Mouse (Mus musculus) erythroid progenitor cell, adult 5-6 weeks (primary cell): ENCODE results near the gene Ccer2. TPM values are rescaled to one million over a fixed set of nuclear protein-coding genes. Genes with fewer than 3 reads are reported as not detected.

Source experiments
- ATAC-seq: replicated peaks from 2 replicates; pipeline ENCODE4 v1.8.0; 2016; ENCODE audit warnings: moderate number of reproducible peaks, mild to moderate bottlenecking, moderate TSS enrichment, inconsistent platforms; ENCODE audit not compliant: poor library complexity, low FRiP score, severe bottlenecking
- total RNA-seq, 2 experiments: library from RNA; stranded (forward) in 1 of 2; stranded (reverse) in 1 of 2; fragments of 150-400 nt in 1 of 2; fragments of 186-747, 209-891 nt in 1 of 2; gene quantifications; 2 replicates each; pipeline versions ENCODE4 v1.2.3 to v1.2.4; 2015 to 2017; ENCODE audit warnings: low replicate concordance in 2 of 2

The Ccer2 gene
- total RNA-seq, 2 experiments from 2014 or later = not detected

DNA sequence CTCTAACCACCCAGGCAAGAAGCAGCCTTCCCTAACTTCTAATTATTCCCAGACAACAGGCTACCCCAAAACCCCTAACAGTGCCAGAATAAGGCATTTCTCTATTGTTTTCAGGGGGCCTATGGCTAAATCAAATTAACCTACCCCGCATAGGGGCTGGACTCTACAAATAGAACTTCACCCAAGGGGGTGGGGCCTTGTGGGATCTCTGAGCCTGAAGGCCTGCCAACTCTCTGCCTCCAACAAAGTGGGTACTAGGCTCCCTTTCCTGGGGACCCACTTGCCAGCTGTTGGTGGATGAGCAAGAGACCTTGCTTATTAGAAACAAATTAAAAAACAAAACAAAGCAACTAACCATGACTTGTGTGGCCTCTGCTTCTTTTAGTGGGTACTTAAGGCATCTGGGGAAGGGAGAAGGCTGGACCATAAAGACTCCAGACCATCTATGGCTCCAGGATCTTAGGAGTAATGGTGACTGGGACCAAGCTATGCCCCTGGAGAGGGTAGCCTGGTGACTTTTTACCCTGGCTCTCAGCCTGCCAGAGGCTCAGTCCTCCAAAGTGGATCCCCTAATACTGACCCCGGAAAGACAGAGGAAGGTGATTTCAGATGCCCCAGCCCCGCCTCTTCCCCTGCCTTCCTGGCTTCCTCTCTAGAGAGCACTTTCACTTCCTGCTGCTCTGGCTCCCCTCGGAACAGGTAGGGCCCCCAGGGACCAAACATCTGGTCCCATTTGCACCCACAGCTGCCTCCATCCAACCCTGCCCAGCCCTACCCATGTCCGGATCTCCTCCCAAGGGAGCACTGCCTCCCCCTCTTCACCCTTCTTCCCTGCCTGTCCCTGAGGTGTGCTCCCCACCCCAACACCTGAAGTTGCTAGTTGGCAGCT, 32.6 kb downstream of the Ccer2 start, which contains the start of gene Rinl:
TSS of gene Rinl (plus strand) at position 663 of the 889 bp plus-strand sequence.
- ATAC-seq = no peak

DNA sequence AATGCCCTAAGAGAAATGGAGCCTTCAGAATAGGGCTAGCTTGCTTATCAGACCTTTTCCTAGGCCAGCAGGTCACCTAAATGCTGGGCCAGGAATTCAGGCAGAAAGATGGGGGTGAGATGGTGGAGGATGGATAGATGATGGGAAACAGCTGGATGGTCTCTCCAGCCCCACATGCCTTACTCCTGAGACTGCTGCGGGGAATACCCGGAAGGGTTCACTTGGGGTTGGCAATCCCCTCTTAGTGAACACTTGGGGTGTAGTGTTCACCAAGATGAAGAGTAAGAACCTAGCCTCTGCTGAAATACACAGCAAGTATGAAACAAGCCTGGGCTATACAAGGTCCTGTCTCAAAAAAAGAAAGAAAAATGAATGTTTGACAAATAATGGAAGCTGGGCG, 33.3 kb downstream of the Ccer2 start:
- ATAC-seq = no peak

DNA sequence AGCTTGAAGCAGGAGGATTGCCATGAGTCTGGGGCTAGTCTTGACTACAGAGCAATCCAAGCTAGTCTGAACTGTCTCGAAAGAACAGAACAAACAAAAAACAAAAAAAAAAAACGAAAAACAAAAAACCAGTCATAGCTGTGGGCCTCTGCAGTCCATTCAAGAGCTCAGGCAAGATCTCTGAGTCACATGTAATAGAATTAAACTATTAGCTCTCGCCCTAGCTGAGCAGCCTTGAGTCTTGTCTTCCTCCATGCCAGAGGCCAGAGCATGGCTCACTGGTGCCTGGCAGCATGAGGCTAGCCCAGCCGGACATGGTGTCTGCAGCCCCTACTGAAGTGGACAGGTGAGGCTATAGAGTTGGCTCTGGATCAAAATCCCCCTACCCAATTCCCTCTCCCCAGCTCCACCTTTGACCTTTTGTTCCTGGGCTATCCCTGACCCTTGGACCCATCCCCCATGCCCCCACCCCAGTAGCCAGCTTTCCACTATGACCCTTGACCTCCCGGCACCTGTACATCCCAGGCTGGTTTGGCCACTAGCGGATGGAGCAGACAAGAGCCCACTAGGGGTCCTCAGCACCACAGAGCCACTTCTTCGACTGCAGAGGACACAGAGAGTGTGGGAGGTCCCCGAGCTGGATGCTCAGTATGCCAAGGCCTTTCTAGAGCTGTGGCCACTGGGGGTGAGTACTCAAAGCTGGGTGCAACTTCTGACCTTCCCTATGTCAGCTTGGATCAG, 34.3 kb downstream of the Ccer2 start:
- ATAC-seq = no peak

DNA sequence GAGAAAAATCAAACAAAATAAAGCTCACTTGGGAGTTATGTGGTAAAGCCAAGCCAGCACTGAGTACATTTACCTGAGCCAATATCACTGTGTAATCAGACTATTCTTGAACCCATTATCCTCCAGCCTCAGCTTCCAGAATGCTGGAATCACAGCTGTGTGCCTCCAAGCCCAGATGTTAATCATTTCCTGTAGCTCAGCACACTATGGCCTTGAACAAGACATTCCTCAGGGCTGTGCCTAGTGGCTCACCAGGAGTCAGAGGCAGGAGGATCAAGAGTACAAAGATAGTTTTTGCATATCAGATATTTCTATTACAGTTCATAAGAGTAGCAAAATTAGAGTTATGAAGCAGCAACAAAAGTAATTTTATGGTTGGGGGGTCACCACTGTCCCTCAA, 35.7 kb downstream of the Ccer2 start:
- ATAC-seq = no peak

DNA sequence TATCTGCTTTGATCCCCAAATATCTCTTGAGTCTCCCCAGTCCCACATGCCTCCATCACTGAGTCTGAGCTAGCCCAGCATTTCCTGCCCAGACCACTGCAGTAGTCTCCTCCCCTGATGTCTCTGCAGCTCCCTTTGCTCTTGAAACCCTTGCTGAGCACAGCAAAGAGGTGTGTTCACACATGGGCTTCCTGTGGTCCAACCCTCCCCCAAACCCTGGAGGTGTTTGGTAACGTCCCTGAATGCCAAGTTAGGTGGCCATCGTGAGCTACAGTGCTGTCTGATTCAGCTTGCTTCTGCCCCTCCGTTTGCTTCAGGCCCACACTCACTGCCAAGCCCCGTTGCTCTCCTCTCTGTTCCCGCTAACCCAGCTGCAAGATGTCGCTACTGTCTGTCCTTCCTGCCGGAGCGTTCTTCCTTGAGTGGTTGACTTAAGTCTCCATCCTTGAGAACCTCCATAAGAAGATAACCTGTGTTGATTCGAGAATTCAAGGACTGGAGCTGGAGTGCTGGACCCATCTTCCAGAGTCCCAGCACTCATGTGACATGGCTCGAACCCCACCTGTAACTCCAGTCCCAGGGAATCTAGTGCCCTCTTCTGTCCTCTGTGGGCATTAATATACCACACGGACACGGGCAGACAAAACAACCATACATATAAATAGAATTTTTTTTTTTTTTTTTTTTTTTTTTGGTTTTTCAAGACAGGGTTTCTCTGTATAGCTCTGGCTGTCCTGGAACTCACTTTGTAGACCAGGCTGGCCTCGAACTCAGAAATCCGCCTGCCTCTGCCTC, 36.6 kb downstream of the Ccer2 start:
- ATAC-seq = no peak

DNA sequence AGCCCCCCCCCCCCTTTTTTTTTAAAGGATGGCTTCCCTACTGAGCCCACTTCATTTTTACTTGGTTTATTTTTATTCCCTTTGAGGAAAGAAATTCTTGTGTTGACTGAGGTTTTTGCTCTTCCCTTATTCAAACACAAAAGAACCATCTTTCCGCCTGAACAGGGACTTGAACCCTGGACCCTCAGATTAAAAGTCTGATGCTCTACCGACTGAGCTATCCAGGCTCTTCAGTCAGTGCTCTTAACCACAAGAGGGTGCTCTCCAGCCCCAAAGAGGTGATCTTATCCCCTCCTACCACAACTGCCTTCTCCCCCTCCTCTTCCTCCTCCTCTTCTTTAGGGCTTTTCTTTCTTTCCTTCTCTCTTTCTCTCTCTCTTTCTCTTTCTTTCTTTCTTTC, 37.9 kb downstream of the Ccer2 start:
- ATAC-seq = no peak

DNA sequence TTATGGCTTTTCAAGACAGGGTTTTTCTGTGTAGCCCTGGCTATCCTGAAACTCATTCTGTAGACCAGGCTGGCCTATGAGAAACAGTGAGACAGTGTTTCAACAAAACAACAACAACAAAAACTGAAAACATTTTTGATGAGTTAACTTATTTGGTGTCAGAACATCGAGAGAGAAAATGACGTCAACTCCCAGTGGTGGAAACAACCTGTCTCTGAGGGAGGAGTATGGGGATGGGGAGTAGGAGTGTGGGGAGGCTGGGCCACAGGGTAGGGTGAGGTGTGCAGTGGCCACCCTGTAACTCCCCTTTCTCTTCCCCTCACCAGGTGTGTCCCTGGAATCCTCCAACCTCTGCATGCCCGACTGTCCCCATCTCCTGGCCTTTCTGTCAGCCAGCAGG, 38.5 kb downstream of the Ccer2 start:
- ATAC-seq = no peak

DNA sequence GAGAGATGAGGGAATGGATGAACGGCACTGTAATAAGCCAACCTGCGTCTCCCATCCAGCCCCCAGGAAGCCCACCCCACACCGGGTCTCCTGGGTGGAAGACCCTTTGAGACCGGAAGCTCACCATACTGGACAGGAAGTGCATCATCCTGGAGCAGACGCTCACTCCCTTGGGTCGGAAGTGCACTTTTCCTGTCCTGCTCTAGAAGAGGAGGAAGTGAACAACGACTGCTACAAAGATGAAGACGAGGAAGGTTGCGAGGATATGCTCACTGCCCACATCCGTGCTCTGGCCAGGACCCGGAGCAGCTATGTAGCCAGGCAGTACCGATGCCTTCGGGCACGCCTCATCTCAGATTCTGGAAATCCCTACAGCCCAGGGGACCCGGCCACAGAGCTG, 39.9 kb downstream of the Ccer2 start:
- no peak for ATAC-seq

DNA sequence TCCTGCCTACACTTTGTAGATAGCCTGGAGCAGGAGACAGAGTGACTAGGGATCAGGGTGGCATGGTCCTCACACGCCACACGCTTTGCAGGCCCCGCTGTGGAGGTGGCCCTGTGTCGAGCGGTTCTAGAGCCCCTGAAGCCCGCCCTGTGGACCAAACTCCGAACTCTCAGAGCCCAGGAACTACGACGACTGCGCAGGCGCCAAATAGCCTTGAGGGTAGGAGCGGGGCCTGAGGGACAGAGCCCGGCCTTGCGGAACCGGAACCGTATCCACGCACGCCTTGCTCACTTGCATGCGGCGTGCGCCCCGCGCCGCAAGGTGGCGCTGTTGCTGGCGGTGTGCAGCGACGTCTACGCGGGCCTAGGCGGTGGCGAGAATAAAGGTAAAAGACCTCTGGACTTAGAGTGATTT, 40.6 kb downstream of the Ccer2 start:
- ATAC-seq = peak; percentile 84

DNA sequence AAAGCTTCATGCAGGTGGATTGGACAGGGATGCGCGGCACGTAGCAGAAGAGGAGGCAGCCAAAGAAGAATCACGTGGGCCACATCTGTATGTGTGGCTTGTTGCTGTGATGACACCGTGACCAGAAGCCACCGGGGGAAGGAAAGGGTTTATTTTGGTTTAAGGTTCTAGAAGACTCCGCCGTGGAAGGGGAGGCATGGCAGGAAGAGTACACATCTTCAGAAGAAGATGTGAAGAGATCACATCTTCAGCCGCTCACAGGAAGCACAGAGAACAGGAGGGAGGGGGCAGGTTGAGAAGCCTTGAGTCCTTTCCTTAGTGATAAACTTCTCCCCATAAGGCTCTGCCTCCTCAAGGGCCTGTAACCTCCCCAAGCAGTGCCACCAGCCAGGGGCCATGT, 44.0 kb downstream of the Ccer2 start:
- no peak for ATAC-seq

DNA sequence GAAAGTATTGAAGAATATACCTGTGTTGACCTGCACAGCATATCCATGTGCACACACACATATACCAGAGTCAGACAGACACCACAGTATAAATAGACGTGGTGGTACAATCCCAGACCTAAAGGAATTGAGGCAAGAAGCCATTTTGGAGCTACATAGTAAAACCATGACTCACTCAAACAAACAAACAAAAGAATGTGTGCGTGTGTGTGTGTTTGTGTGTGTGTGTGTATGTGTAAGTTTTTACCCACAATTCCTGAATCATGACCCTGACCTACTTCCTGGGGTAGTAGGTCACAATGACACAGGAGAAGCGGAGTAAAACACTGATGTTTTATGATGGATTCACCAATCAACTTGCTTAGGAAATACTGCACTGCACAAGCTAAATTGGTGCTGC, 45.5 kb downstream of the Ccer2 start:
- no peak for ATAC-seq

DNA sequence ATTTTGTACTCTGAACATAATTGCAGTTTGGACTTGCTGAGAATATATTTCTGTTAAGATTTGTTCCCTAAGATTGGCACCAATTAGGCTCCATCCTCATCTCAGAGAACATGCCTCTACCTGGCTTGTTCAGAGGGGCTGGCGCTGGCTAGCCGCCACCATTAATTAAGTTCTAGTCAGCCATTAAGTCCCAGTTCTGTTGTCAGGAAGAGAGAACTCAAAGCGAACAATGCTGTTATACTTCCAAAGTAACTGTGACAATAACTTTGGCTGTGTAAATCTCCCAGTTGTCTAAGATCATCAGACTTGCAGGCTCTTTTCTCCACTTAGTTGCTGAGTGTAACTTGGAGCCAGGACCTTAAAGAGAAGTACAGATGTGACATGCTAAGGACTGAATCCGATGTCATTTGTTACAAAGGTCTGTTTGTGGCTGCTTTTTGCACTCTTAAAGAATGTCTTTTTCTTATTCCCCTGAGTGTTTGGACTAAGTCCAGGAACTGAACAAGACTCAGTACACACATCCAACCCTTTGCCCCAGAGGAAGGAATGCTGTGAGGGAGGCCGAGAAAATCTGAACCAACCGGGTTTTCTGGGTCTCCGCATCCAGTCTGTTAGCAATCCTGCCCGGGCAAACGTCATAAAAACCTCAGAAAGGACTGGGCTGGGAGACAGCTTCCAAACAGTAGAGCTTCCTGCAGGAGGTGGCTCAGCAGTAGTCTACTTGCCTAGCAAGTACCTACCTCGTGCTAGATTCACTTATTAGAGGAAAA, 46.1 kb downstream of the Ccer2 start:
- ATAC-seq = no peak

DNA sequence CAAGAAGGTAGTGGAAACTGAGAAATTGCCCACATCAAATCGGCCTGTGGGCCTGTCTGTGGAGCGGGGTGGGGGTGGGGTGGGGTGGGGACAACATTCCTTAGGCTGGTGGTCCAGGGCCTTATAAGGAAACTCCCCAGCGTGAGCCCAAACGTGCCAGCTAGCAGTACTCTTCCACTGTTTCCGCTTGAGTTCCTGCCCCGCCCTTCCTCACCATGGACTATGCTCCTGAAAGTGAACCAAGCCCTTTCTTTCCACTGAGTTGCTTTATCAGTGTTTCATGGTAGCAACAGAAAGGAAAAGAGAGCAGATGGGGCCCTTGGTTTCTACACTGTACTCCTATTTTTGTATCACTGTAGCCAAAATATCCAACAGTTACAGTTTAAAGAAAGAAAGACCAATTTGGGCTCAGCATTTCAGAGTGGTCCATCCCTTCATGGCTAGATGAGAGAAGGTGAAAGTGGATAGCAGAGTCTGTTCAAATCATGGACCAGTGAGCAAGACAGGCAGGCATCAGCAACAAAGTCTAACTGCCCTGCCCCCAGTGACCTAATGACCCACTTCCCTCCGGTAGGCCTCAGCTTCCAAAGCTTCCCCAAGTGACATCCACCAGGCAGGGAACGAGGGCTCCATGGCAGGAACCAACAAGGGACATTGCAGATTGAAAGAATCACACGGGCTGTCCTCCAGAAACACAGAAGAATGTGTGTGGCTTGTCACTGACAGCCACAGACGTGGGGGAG, 47.0 kb downstream of the Ccer2 start:
- no peak for ATAC-seq

DNA sequence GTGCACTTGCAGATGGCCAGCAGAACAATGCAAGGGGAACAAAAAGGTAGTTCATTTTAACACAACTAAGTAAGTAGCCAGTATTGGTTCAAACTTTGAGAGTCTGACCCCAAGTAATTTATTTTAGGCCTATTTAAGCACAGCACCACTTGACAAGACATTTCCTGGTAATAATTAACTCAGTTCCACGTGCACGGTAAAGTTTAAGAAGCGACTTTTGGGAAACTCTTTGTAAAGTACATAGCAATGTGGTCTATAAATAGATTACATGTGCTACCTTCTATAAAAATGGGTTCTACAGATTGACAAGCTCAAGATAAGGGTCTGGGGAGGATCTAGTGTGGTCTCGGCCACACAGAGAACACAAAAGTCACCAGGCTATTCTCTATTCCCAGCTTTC, 47.8 kb downstream of the Ccer2 start:
- no peak for ATAC-seq

DNA sequence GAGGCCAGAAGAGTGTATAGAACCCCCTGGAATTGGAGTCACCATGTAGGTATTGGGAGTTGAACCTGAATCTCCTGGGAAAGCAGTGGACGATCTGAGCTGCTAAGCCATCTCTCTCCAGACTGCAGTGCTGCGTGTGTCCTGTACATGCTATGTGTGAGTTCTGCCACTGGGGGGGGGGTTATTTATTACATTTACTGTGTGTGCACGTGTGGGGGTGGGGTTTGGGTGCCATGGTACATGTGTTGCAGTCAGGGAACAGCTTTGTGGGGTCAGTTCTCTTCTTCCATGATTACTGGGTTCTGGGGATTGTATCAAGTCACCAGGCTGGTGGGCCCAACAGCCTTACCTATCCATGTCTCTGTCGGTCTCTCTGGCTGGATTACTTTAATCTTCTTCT, 50.9 kb downstream of the Ccer2 start:
- ATAC-seq = no peak

DNA sequence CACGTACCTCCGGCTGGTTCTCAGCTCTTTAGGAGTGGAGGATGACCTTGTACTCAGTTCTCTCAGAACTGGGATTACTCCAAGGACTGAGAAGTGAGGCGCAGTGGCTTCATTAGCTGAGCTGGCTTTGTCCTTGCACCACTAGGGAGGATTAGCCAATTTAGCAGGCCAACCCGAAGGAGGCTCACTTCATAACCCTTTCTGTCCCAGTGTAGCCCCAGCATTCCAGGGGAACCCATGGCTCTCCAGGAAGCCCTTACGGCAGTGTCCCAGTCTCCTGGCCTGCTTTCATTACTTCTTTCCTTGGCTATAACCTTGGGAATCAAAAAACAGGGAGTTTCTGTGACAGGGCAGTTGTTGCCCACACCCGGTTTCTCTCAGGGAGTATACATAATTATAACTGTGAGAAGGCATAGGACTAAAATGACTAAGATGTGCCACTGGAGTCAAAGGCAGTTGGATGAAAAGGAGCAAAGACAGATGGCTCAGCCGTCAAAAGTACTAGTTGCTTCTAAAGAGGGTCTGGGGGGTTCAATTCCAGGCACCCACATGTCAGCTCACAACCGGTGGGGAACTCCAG, 51.8 kb downstream of the Ccer2 start:
- ATAC-seq = no peak

DNA sequence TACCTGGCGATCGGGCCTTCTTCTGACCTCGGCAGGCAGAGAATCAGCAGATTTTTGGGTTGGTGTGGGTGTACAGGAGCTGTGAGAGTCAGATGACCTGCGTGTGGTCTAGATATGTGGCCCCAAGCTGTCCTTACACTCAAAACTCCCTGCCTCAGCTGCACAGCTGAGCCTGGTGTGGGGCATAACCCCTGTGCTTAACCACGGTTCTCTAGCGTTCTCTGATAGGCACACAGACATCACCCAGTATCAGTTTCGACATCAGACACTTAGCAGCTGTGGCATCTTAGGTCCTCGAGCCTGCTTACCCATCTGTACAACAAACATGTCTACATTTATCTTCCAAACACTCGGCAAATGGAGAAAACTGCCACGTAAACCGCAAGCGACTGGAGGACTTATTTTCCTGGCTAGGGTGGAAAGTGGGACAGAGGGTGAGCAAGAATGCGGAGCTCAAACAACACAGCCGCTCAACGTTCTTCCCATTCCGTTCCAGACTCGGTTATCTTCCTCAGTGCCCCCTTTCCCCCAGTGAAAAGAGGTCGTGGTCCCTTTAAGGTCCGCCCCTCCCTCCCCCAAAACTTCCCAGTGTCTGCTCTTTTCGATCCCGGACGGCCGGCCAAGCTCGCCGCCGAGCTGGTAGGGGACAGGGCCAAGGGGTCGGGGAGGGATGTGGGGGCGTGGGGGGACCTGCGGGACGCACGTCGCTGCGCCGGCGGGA, 52.4 kb downstream of the Ccer2 start, which contains the start of gene Hnrnpl:
TSS of gene Hnrnpl (plus strand) at position 321 of the 721 bp plus-strand sequence.
- no peak for ATAC-seq
